Mouse (Mus musculus): ENCODE measurements around the gene Rpf2.

GRCm38 (mm10) chr10:40249625-40250024 lies 2.8 kb upstream of the Rpf2 start:
- TF ChIP-seq CTCF (conservative IDR thresholded peaks at IDR 0.05; ENCODE audit: insufficient read depth, insufficient read length, low read depth, low read length) (no peak), POLR2A (IDR thresholded peaks at IDR 0.05; ENCODE audit: low read depth, low read length) (no peak)

All from kidney, adult 2 months (tissue).